Mouse (Mus musculus) common myeloid progenitor, adult 5-6 weeks (primary cell): ENCODE results near the gene Npffr2. TPM values are rescaled to one million over a fixed set of nuclear protein-coding genes. Genes with fewer than 3 reads are reported as not detected.

Experiments
- total RNA-seq: library from RNA; stranded (forward); fragments of 200-1000, 187-1606 nt; gene quantifications from 2 replicates; pipeline ENCODE4 v1.2.3, GENCODE M21; 2017

Gene Npffr2
- total RNA-seq, 1 experiment from 2014 or later = not detected

Other genes with a start within 250 kb of the Npffr2 start
- gene Gc, start 69.5 kb upstream of the Npffr2 start, total RNA-seq = not detected in 2 replicates